Mouse (Mus musculus) urinary bladder, postnatal 14 days (tissue): ENCODE data around the gene Slpi.

ENCODE experiments used
- DNase-seq: peaks from one replicate; pipeline ENCODE4 v3.0.0; 2021; ENCODE audit warnings: low spot score

Slpi gene

DNA sequence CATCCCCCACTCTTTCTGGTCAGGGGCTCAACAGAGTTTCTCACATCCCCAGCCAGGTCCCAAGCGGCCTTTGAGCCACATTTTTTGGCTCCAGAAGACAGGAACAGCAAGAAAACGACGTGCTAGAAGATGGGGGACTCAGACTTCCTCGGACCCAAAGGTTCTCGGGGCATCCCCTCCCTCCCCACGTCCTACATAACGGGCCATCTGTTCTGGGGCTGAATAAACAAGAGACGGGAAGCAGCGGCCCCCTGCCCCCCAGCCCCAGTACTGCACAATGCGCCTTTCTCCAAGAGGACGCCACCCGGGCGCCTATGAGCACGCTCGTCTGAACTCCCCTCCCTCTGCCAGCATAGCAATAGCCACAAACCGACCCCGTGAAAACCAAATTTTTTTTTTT lies at the start of gene Slpi:
Slpi (minus strand) TSS at position 76 of the 400 bp plus-strand sequence.
- DNase-seq: no peak

DNA sequence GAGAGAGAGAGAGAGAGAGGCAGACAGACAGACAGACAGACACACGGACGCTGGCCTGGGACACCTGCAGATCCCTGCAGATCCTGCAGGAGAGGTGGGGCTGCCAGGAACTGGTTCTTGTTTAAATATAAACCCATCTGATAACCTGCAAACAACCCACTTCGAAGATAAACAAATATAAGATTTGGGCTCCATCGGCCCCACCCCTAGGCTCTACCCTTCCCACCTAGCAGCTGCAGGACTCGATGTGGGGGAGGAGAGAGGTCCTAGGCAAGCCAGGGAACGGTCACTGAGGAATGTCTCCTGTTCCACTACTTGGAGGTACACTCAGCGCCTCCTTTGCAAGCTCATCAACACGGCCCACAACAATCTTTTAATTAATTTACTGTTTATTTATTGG lies 49.4 kb upstream of the Slpi start:
- peak; percentile 69 for DNase-seq

DNA sequence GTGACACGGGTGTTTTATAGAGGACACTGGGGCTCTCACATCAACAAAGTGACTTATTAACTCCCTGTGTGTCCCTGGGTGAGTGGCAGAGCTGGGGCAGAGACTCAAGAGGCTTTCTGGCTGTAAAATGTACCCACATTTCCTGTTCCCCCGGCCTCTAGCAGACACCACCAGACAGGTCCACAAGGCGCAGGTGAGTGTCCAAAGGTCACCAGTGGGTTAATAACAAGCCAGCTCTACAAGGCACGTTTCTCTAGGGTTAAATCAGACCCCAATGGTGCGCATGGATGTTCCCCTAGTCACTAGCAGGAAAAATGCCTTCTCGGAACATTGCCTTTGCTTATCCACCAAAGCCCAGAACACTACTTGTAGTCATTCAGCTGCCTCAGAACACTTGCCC lies 48.8 kb upstream of the Slpi start:
- DNase-seq: no peak

DNA sequence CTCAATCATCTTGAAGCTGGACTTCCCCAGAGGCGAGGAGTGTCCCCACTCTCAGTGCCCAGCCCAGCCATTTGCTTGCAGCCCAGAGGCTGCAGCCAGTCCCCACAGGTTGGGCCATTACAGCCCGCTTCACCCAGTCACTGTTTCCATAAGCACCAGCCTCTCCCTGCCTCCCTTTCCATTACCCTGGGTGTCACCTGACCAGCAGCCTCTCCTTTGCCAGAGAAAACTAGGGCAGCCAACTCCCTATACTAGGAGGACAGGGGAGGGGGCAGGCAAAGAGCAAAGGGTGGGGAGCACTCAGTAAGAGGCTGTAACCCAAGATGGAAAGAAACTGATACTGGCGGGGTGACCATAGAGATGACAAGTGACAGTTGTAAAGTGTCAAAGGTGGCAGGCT lies 48.1 kb upstream of the Slpi start:
- peak; percentile 47 for DNase-seq

DNA sequence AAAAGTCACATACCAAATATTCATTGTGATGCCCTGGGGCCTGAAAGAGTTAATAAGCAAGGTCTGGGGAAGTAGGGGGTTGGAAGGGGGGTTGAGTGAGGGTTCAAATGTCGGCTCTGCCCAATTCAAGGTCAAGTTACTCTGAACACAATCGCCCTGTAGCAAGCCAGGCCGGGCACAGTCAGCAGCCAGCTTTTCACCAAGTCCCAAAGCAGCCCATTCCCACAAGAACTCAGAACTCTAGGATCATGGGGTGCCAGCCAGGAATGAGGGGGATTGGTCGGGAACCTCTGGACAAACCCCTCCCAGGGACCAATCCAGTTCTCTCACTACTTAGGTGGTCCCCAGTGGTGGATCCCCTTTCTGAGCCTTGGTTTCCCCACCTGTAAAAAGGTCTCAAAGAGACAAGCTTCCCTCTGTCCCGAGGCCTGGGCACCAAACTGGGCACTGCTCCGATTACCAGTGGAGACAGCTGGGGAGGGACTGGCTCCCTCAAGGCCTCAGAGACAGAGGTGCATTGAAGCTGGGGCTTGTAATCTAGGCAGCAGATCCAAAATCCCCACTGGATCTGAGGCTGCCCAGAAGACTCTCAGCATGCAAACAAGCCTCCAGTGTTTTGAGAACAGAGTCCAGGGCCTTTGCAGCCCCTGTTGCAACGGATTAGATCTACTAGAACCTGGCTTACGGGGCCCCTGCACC lies 47.5 kb upstream of the Slpi start:
- no peak for DNase-seq

DNA sequence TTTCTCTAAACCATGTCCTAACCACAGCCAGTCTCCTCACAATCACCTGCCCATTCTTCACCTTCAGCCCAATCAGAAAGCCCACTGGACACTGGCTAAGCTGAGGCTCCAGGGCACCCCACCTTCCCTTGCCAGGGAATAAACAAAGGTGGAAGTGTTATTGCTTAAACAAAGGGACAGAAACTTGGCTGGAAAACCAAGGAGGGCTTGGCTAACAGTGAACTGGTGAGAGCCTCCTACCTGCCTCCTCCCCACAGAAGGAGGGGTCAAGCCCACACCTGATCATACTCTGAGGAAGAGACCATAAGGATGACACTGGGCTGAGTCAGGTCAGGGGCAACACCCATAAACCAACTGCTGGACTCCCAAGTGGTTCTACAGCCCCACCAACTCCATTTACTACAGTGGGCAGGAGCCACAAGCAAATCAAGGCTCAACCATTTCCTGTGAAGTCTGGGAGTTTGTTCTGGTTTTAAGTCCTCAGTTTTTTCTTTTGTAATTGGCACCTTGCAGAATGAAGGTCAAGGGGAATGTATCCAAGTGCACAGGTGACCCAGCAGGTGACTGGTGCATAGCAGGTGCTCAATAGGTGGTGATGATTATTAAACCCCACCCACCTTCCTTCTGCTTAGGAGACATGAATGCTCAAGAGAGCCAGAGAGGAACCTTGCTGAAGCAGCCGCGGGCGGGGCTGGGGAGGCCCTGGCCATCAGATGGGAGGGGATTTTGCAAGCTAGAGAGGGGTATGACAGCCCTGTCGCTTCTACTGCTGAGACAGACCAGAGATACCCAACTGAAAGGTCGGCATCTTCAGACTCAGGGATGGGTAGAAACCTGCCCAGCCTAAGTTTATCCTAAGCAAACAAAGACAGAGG lies 46.6 kb upstream of the Slpi start:
- no peak for DNase-seq

DNA sequence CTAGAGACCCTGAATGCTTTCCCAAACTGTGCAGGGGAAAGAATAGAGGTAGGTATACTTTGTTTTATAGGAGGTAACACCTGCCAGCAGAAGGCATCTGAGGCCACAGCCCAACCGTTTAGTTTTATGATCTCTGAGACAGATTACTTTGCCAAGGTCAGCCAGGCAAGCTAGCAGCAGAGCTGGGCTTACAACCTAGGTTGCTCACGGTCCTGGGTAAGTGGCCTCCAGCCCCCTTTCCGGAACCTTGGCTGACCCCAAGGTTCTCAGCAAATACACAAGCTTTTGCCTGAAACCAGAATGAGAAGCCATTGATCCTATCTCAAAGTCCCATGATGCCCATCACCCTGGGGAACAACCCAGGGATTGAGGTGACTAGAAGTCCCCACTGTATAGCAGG lies 45.8 kb upstream of the Slpi start:
- no peak for DNase-seq

DNA sequence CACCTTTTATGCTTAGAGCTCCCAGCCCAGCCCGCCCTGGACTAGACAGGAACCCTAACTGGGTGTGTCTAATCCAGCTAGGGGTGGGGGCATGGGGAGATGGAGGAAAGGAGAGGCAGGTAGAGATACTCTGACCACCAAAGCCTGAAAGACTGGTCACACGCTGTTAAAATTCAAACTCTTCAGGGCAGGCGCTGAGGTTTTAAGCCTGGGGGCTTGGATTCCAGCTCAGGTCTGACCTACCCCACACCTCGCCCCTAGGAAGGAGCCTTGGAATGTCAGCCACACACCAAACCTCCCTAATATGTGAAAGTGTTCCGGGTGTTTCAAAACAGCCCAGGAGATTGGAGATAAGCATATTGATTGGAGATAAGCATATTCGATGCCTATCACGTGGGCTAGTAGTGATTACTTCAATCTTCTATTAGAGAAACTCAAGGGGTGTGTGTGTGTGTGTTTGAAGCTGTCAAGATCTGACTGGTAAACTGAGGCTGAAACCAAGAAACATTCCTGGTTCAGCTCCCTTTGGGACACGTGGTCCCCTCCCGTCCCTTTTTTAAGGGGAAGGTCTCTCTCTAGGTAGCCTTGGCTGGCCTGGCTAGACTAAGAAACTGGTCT lies 44.5 kb upstream of the Slpi start:
- no peak for DNase-seq

DNA sequence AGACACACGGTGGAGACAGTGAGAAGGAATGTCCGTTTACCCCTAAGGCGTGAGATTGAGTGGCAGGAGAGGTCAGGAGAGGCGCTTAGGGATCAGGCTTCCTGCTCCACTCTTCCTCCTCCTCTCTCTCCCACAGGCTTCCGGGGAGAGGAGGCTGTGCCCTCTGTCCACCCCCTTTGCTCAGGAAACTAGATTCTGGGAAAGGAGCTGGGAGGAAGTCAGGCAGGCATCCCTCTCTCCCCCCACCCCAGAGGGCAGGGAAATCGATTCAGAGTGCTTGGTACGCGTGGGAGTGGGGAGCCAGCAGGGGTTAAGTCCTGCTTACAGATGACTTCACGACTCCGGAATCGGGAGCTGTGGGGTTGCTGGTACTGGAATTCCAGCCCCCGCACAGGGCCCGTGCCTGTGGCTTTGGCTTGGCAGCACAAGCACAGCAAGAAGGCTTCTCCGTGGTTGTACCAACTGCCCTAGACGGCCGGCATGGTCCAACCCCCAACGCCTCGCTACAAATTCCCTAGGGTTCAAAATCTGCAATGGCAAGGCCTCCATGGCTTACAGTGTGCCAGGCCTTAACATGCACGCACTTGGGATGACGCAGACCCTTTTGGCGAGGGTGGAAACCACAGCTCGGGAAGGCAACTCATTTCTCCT lies 43.8 kb upstream of the Slpi start:
- DNase-seq: peak; percentile 54

DNA sequence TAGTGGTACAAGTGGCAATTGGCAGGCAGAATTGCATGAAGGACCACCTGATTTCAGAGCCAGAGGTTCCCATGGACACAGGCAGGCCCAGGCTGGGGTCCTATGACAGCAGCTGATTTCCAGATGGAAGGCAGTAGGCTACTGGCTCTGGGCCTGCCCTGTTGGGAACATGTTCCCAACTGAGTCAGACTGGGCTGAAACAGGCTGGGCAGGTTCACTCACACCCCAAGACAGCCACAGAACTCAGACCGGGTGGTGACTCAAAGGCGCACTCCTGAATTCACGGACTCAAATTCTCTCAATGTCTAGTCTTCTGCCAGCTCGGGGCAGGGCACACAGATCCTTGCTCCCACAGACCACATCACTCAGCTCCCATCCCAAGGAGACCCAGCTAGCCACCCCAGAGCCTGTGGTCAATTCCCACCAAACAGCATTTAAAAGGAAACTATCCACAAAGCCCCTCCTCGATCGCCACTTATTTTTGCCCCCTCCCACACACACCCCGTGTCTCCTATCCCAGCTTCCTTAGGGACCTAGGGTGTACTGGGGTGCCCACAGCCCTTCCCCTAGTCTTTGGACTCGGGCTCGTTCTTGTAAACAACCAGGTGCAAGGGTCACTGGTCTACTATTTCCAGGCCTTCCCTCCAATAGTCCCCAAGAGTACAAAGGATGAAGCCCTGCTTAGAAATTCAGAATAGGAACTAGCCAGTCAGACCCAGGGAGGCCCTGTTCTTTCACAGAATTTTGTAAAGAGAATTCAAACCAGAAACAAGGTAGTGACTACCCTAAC lies 43.0 kb upstream of the Slpi start:
- peak; percentile 82 for DNase-seq

DNA sequence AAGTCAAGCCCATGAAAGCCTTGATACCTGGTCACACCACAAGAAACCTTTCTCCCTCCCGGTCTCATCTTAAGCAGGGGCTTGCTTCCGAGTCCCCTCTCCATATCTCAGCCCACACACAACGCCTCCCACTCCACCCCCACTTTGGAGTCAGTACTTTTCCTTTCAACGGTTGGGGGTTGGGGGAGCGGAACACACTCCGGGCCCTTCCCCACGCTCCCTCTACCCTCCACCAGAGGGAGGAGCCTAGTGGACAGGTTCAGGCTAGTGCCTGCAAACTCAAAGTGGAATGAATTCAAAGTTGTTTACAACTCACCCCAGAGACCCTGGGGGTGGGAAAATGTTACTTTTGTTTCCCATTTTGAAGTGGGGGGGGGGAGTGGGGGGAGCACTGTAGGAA lies 41.8 kb upstream of the Slpi start:
- peak; percentile 65 for DNase-seq

DNA sequence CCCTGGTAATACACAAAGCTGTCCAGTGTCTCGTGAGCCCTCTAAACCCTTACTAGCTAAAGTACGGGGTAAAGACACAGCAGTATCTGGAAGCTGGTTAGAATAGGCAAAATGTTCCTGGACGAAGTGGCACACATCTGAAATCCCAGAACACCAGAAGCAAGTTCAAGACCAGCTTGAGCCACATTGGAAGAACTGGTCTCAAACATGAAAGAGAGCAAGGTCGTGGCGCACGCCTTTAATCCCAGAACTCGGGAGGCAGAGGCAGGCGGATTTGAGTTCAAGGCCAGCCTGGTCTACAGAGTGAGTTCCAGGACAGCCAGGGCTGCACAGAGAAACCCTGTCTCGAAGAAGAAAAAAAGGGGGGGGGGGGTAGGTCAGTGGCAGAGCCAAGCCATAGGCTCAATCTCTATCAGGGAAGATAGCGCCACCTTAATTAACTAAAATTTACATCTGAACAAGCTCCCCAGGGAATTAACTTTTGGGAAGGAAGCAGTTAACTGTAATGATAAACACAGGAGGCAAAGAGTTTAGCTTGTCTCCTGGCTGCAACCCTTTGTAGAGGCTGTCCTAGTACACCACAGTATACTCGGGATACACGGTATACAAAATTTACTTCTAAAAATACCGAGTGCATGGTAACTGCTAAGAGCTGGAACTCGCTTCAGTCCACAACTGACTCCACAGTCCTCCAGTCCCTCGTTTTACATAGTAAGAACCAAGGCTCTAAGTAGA lies 41.2 kb upstream of the Slpi start:
- no peak for DNase-seq

DNA sequence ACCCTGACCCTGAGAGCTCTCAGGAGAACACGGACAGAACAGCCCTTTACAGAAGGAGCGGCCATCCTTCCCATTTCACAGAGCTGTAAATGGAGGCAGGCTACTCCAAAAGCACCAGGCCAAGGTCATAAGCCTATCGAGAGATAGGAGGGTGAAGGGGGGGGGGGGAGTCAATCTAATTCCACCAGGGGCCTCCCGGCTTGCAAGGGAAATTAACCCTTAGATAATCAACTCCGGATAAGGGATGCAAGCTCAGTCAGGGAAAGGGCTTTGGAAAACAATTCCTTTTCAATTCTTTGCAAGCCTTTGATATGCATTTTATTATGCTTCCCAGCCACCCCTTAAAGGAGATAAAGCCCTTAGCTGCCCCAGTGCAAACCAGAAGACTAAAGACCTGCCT lies 39.6 kb upstream of the Slpi start:
- DNase-seq: no peak

DNA sequence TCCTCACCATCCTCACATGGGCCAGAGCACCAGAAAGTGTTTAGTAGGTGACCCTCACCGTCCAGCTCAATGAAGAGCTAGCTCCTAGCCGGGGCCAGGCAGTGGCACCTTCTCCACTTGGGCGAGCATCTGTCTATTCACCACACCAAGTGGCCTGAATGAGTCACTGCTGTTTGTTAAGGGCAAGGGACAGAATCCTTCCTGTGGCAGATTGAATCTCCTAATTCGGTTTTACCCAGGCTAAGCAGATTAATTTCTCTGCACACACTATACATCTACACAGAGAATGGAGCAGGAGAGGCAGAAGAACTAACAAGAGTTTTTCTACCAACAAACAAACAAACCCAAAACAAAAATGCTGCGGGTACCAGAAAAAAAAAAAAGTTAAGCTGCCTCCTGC lies 38.1 kb upstream of the Slpi start:
- no peak for DNase-seq

DNA sequence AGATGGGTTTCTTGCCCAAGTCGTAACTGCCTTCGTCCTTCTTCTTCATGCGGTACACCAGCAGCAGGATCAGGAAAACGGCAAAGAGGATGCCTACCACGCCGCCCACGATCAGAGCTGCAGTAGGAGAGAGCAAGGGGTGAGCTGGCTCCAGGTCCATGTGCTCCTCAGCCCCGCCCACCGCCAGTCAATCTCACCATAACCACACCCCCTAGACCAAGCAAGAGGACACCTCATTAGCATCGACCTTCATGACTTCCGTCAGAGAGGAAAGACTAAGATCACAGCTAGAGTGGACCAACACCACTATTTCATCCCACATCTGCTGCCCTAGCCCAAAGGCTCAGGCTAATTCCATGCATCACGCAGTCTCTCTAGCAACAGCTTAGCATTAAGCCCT lies 37.2 kb upstream of the Slpi start:
- DNase-seq: no peak

DNA sequence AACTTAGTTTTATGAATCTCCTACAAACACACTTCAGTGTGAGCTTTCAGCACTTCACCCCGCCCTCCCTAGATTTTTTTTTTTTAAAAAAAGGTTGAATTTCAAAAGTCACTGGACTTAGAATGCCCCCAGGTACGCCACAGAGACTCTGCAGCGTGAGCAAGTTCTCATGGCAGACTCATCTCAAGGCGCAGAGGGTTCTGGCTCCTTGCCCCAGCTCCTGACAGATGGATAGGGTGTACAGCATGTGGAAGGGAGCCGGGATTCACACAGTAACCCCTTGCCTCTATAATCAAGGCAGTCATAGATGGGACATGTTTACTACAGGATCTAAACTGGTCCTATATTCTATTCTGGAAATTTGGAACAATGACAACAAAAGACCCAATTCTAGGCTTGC lies 36.5 kb upstream of the Slpi start:
- no peak for DNase-seq

DNA sequence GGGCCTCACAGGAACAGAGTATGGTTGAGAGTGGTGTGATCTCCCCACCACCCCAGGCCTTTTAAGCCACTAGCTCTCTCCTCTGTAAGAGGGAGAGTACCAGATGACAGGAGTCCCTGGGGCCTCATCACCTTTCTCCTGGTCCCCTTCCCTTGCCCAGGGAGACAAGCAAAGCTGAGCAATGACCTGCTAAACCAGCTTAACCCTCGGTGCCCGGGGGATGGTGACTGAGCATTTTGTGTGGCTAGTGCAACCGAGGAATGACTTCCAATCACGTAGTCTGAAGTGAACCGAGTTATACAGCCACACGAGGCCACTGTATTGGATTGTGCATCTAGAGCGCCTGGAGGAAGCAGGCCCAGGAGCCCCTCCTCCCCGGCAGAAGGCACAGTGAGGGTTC lies 35.5 kb upstream of the Slpi start:
- no peak for DNase-seq

DNA sequence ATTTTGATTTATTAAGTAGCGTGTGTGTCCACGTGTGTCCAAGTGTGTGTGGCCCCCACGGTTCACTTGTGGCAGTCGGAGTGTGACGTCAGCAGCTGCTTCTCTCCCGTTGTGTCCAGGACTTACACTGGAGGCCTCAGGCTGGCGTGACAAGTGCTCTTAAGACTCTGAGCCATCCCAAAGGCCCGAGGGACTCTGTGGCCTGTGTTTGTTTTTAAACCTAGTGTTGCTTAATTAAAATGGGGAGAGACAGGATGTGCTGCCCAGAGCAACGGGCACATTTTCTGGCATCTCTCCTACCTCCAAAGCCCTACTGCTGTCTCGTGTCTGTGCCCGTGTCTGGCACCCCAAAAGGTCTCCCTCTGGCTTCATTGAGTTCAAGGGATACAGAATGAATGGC lies 34.6 kb upstream of the Slpi start:
- DNase-seq: no peak

DNA sequence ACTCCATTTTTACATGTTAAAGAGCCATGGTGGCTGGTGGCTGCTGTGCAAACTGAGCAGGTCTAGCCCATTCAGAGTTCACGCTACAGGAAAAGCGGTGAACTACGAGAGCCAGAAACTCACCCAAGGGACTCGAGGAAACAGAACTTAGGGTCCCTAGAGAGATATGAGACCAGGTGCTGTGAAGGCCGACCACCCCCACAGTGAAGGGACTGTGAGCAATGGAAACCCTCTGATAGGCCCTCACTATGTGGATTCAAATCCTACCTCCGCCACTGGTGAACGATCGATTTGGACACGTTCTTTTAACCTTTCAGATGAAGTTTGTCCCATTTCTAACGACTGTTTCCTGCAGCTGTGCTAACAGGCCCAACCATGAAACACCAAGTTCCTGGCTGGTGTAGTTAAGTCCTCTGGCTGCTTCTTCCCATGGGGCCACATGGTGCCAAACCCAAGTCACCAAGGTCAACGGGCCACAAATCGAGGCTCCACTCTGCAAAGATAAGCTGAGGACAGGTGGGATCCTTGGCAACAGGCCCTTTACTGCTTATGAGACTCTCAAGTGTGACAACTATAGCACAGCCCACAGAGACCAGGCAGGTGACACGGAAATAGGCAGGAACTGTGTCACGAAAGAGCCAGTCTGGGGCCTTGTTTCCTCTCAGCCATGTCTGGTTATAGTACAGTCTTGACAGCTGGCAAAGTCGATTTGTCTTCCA lies 33.9 kb upstream of the Slpi start:
- no peak for DNase-seq

DNA sequence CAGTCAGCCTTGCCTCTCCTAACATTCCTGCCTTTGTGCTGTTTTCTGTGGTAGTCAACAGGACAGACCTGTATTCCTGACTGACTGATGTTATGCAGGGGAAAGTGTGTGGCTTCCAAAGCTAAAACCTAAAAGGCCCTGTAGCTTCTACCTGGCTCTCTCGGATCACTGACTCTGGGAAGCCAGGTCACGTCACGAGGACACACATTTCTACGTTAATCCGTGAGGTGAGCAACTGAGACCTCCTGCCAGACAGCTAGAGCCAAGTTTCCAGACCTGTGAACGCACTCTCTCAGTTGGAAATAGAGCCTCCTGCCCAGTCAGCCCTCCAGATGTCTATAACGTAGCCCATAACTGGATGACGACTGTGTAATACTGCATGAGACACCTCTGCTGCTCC lies 33.1 kb upstream of the Slpi start:
- DNase-seq: no peak

DNA sequence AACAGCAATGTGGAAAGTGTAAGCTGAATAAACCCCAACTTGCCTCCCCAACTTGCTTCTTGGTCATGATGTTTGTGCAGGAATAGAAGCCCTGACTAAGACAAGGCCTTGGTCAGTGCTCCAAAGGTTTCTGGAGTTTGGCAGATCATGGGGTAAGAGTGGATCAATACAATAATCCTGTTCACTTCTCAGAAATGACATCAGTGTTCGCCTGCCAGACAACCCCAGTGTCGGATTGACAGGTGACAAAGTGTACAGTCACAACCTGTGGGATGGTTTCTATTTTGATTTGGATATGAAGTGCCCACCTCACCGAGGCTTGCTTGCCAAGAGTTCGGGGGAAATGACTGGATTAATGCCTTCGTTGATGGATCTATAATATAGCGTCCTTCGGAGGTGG lies 32.4 kb upstream of the Slpi start:
- DNase-seq: no peak
